Mouse (Mus musculus) granulocyte monocyte progenitor cell, adult 5-6 weeks (primary cell): Measurements from ENCODE around the gene C130079G13Rik. TPM values are rescaled to one million over a fixed set of nuclear protein-coding genes. Genes with fewer than 3 reads are reported as not detected.
"Not testable (repeated sequence)": the region's sequence is repeated elsewhere in the genome, so short reads cannot be mapped to it uniquely, and the experiment has no call there.

ENCODE experiments used
- ATAC-seq: replicated peaks from 2 replicates; pipeline ENCODE4 v1.8.0; 2016; ENCODE audit warnings: mild to moderate bottlenecking, moderate TSS enrichment, inconsistent platforms; ENCODE audit not compliant: poor library complexity, severe bottlenecking
- total RNA-seq, 2 experiments: library from RNA; stranded (forward) in 1 of 2; stranded (reverse) in 1 of 2; fragments of 200-712, 200-1000 nt in 1 of 2; fragments of >200 nt in 1 of 2; fragmentation: Nextera tagmentation in 1 of 2; gene quantifications; 2 replicates each; pipeline ENCODE4 v1.2.3; 2014 to 2017

C130079G13Rik gene
- total RNA-seq (2014; fragmentation: Nextera tagmentation) (not detected in 2 replicates), total RNA-seq (2017) (not detected in 2 replicates)

GRCm38 (mm10) chr3:59924914-59925313 is at the start of gene C130079G13Rik:
TSS of gene C130079G13Rik (plus strand) at chr3:59925214.
- no peak for ATAC-seq

- not testable (repeated sequence) for ATAC-seq
Measured at GRCm38 (mm10) chr3:59877601-59878000, 47.4 kb upstream of the C130079G13Rik start.

GRCm38 (mm10) chr3:59879801-59880554 is 45.0 kb upstream of the C130079G13Rik start:
- ATAC-seq: not testable (repeated sequence)

GRCm38 (mm10) chr3:59893276-59893675 is 31.7 kb upstream of the C130079G13Rik start:
- peak; percentile 27; the same call in 1 of the 2 replicates for ATAC-seq

- no peak for ATAC-seq
Measured at GRCm38 (mm10) chr3:59934621-59935020, 9.6 kb downstream of the C130079G13Rik start.

- ATAC-seq: no peak
Measured at GRCm38 (mm10) chr3:59947294-59947950, 22.4 kb downstream of the C130079G13Rik start.

GRCm38 (mm10) chr3:59970891-59971290 is 45.9 kb downstream of the C130079G13Rik start:
- no peak for ATAC-seq

GRCm38 (mm10) chr3:59974591-59974990 is 49.6 kb downstream of the C130079G13Rik start:
- no peak for ATAC-seq

Other genes with a start within 250 kb of the C130079G13Rik start
- gene Gm5538, start 195.4 kb upstream of the C130079G13Rik start, total RNA-seq (2014; fragmentation: Nextera tagmentation): not detected in 2 replicates
- not detected in 2 replicates for gene Gm5538, start 195.4 kb upstream of the C130079G13Rik start, total RNA-seq (2017)
- gene Gm8298, start 64.2 kb upstream of the C130079G13Rik start, total RNA-seq (2014; fragmentation: Nextera tagmentation): not detected in 2 replicates
- not detected in 2 replicates for gene Gm8298, start 64.2 kb upstream of the C130079G13Rik start, total RNA-seq (2017)
- not detected in 2 replicates for gene Aadacl2, start 81.5 kb downstream of the C130079G13Rik start, total RNA-seq (2014; fragmentation: Nextera tagmentation)
- gene Aadacl2, start 81.5 kb downstream of the C130079G13Rik start, total RNA-seq (2017): not detected in 2 replicates
- gene Aadac, start 100.5 kb downstream of the C130079G13Rik start, total RNA-seq (2014; fragmentation: Nextera tagmentation): not detected in 2 replicates
- gene Aadac, start 100.5 kb downstream of the C130079G13Rik start, total RNA-seq (2017): not detected in 2 replicates
- not detected in 2 replicates for gene Sucnr1, start 156.7 kb downstream of the C130079G13Rik start, total RNA-seq (2014; fragmentation: Nextera tagmentation)
- not detected in 2 replicates for gene Sucnr1, start 156.7 kb downstream of the C130079G13Rik start, total RNA-seq (2017)